Mouse (Mus musculus): ENCODE data around the gene Elovl5.

DNA sequence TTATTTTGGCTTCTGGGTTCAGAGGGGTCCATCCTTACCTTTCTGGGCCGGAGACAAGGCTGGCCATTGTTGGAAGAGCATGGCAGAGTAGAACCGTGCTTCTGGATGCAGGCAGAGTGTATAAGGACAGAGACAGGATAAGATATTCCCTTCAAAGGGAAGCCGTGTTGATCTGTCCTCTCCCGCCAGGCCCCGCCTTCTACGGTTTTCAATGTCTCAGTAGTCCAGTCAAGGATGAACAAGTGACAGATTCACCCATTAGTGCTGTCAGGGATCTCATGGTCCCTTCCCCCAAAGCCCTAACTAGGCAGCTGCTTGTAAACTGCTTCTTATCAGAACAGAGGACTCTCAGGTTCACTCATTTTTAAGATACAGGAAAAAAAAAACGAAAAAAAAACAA is 41.2 kb downstream of the Elovl5 start:
- TF ChIP-seq CTCF (IDR thresholded peaks at IDR 0.05; ENCODE audit: low read depth) (no peak), EP300 (IDR thresholded peaks at IDR 0.05; ENCODE audit: low read depth) (no peak)
